Mouse (Mus musculus): ENCODE results near the gene Gm11114. TPM values are rescaled to one million over a fixed set of nuclear protein-coding genes. Genes with fewer than 3 reads are reported as not detected.

Gene Gm11114
- polyA plus RNA-seq (2012; rRNA removed; ENCODE audit: low replicate concordance), result not detected in 2 replicates

DNA sequence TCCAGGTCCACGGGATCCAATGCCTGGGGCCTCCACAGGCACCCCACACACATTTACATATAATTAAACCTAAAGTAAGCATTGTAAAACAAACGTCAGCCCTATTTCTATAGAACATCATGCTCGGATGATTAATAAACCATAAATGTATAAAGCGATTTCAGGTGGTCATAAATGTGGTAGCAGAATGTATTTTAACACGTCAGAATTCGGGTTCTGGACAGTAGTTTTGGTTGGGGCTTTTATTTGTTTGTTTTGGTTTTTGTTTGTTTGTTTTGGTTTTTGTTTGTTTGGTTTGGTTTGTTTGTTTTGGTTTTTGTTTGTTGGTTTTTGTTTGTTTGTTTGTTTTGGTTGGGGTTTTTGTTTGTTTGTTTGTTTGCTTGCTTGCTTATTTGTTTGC lies at the start of gene Gm11114:
Gm11114 (plus strand) TSS at position 301 of the 400 bp plus-strand sequence.

DNA sequence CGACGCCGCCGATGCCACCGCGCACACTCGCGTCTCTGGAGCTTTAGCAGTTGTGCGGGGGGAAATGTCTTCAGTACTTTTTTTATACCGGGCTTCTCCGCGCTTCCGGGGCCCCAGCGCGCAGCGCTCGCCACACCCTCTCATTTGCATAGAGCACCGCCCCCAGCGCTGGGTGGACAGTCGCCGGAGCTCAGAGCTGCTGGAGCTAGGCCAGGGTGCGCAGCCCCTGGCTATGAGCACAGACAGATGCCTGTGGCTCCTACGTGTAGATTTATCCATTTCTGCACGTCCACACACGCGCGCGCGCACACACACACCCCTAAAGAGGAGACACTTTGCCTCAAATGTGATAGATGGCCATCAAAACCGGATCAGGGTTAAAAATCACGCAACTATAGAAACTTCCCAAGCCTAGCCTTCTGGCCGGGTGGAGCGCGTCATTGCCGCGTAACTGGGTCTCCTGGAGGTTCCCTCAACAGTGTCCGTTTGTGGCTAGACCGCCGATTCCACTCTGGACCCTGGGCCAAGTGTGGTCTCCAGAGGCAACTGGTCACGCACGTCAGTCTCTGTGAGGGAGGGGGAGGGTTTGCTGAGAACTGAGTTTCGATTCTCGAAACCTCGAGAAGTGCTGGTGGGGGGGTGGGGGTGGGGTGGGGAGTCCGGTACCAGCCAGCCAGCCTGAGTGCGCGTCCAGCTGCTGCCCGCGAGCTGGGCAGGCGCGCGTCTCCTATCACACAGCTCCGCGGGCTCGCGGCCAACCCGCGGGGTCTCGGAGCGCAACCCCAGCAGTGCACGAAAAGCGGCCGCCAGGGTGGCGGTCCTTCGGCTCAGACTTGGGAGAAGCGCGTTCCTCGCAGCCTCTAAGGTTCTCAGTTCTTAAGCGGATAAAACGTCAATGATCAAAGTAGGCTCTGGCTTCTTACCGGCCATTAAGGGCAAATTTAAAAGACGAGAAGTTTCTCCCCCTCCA lies 15.0 kb downstream of the Gm11114 start, which contains the start of gene Tent5a:
Tent5a (minus strand) TSS at position 107 of the 970 bp plus-strand sequence.

Other genes starting within 250 kb of the Gm11114 start
- gene Tent5a, start 14.6 kb downstream of the Gm11114 start, polyA plus RNA-seq (2012; rRNA removed; ENCODE audit: low replicate concordance), result 16.5 and 24.6 TPM in 2 replicates